Mouse (Mus musculus): ENCODE measurements at regions not wholly inside any gene's neighbourhood (a gene's known extent, or its start where the extent isn't known, plus 50 kb on each side); places are given as distances from the start of the nearest gene placed in this dataset.

GRCm38 (mm10) chr7:116857141-116857540 is 353.0 kb downstream of the Nucb2 start:
- TF ChIP-seq EP300 (IDR thresholded peaks at IDR 0.05; ENCODE audit: insufficient read depth, low read depth, low read length): no peak
- no peak for TF ChIP-seq CTCF (IDR thresholded peaks at IDR 0.05)
- TF ChIP-seq POLR2A (IDR thresholded peaks at IDR 0.05; ENCODE audit: insufficient read depth, low read depth, low read length): no peak

Measured in heart, adult 2 months (tissue).